Mouse (Mus musculus) R1 (cell line): Measurements from ENCODE around the gene Fth1.
"Not testable (repeated sequence)": the region's sequence is repeated elsewhere in the genome, so short reads cannot be mapped to it uniquely, and the experiment has no call there.

Experiments used
- DNase-seq: peaks from one replicate; pipeline ENCODE4 v3.0.0-alpha.2; 2018; ENCODE audit warnings: low read depth, low spot score

Gene Fth1

DNA sequence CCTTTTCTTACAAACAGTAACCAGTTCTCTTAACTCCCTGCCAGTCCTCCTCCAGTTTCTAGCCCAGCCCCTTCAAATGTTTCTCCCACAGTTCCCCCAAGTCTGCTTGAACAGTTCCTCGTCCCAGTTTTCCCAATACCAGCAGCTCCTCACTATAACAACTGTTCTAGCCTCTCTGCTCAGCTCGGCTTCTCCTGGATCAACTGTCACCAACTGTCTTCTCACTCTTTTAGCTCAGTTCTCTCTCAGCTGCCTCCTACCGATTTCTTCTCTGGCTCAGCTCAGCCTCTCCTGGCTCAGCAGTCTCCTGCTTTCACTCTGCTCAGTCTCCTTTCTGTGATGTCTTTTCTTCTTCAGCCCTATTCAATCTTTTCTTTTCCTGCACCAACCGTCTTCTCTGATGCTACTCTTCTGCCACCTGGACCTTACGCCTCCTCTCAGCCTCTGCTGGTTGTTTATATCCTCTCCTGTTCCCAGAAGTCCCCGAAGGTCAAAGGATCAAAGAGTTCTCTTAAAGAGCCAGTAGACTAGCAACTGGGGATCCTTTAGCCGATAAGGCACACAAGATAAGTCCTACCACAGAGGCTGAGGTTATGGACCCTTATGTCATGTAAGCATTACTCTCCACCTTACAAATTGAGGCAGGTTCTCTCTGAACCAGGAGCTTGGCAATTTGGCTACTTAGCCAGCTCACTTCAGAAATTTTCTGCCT is 16.0 kb upstream of the Fth1 start:
- no peak for DNase-seq

DNA sequence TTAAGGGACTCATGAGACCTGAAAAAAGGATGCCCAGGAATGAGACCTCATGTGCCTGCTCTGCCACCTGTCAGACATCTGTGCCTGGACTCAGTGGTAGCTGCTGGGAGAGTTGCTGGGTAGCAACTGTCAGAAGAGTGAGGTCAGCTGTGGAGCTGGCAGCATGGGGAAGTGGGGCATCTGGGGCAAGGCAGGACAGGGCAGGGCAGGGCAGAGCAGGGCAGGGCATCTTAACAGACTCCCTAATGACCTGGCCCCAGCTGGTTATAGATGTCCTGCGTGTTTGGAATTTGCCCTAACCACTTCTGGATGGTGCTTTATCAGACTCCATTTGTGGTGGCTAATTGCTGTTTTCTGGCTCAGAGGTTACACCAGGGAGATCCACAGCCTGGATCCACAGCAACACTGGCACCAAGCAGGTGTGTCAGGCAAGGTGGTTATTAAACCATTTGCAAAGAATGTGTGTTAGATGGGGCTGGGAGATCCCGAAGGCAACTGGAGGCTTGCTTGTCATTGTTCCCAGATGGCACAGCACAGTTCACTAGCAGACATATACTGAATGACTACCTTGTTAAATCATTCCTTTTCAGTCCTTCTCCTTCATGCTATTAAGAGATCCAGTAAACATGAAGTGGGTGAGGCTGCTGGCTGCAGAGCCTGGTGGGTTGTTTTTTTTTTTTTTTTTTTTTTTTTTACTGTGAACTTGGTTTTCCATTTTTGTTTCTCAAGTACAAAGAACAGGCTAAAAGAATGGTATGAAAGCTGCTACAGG is 14.1 kb upstream of the Fth1 start:
- DNase-seq, result no peak

DNA sequence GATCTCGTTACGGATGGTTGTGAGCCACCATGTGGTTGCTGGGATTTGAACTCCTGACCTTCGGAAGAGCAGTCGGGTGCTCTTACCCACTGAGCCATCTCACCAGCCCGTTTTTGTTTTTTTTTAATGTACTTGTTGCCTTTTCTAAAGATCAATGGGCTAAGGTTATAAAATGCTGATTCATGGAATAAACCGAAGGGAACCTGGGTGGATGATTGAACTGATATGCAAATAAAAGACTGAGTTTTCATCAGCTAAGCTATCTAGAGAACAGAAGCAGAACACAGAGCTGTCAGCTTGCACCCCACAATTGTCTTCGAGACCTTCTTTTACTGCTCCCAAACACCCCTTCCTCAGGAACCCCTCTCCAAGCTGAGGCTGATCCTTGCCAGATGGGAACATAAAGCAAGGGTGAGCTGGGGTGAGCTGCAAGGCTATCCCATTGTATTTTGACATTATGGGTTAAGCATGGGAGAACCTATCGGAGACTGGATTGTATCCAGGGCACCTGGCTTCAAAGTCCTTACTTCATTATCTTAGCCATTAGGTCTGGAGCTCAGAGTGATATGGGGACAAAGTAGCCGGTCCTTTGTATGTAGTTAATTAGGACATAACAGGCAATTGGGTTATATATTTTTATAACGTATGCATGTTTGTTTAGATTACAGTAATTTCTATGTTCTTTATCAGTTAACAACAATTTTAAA is 12.2 kb upstream of the Fth1 start:
- DNase-seq, result no peak

DNA sequence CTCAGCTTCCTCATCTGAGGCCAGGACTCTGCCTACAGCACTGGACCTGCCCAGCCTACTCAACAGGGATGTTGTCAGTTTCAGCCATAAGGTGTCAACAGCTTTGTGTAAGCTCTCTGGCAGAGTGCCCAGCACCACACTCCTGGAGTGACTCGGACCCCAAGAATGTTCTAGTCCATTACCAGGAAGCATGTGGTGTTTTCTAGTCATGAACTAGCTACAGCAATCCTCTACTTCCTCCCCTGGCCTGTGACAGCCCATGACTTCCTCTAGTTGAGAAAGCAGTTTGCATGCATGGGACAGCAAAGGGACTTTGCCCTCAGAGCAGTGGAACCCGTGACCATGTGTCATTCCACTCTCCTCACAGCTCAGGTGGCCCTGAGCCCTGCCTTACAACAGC is 5.5 kb upstream of the Fth1 start:
- not testable (repeated sequence) for DNase-seq

DNA sequence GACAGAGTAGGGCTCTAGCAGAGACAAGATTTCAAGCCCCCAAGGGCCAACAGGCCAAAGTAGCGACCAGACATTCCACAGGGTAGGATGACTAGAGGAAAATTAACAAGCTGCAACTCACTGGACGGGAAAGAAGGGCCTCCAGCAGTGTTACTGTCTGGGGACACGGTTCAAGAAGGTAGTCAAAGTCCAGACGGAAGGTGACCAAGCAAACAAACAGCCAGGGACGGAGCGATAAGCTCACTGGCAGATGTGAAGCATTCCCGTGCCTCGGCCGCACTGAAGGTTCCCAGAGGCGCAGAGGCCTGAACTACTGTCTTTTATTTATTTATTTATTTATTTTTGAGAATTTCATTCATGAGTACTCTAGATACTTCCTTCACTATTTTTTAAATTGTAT is 3.3 kb upstream of the Fth1 start:
- no peak for DNase-seq

DNA sequence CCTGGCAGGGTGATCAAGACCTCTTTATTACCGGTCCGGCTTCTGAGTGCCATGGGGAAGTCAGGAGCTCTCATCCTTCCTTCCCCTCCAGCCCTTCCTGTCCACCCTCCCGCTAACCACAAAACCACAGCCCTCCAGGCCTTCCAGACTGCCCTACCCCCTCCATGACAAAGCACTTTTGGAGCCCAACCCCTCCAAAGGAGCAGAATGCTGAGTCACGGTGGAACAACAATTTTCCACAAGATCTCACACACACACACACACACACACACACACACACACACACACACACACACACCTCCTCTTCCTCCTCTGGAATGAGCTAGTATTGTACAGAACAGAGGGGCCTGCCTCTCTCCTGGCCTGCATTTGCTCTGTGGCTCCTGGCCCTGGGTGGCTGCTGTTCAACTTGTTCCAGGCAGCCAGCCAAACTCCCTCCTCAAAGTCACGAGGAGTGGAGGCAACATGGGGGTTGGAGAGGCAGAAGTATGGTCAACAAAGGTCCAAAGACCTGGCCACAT is 1.9 kb upstream of the Fth1 start:
- peak; percentile 88 for DNase-seq

DNA sequence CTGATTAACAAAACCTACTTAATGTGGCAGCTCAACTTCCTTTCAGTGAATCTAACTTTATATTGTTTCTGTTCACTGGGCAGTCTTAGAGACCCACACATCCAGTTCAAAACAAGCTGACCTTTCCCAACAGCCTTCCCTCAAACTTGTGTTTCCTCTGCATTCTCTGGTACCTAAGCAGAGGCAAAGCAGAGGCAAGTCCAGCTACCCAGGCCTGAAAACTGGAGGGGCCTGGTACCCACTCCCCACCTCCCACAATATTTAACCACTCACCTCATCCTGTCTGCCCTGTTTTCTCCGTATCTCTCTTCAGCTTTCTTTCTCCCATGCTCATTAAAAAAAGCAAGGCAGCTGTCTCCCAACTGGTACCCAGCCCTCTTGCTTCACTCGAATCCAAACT is 1.2 kb upstream of the Fth1 start:
- no peak for DNase-seq

DNA sequence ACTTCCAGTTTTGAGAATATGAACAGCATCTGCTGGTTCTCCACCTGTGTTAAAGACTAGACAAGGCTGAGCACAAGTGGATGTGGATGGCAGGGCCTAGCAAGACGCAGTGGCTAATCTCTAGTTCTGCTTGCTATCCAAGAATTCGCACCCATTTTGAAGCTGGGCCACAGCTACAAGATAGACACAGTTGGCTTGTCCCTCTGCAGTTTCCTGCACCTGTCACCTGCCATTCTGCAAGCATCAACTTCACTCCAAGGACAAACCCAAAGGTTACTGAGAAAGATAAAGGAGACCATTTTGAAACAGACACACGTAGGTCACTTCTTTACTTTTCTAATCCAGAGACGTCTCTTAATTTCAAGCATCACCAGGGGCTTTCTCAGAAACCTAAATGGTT is 1.2 kb downstream of the Fth1 start:
- no peak for DNase-seq

DNA sequence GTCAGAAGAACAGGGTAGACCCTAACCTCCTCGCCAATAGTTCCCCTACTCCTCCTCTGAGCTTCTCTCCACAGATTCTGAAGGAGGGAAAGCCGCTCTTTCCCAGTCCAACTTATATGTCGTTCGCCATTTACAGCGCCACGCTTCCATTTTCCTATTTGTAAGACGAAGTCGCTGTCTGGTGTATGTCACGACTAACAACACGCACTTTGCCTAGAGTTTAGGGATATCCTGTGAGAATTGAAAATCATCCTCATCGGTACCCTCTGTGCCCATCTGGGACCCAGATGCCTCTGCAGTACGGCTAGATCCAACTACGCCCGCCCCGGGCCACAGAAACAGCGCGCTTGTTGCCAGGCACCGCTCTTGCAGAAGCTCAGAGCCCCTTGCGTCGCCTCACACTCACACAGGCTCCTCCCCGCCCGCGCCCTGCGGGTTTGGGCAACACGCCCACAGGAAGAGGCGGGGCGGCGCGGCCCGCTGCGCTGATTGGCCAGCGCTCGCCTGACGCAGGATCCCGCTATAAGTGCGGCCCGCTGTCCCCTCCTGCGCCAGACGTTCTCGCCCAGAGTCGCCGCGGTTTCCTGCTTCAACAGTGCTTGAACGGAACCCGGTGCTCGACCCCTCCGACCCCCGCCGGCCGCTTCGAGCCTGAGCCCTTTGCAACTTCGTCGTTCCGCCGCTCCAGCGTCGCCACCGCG is 1.9 kb downstream of the Fth1 start:
- peak; percentile 97 for DNase-seq

DNA sequence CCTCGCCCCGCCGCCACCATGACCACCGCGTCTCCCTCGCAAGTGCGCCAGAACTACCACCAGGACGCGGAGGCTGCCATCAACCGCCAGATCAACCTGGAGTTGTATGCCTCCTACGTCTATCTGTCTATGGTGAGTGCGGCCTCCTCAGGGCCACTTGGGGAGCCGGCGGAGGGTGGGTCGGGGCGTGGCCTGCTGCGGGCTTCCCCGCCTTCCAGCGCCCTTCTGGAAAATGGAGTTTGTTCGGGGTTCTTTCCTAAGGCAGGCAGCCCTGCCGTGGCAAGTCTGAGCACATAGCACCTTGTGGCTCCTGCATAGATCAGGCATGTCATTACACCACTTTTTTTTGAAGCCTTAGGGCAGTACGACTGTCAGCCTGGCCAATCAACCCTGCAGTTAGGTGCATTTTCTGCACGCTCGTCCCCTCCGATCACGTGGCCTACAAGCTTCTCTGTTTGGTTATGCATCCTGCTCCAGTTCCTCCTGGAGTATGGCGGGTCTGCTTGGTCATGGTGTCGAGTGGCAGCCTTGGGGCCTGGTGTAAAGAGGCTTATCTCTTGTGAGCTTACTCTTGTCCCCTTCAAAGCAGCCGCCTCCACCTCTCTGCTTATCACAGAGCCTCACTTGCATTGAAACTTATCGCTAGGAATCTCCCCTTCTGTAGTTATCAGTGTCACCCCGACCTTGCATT is 2.6 kb downstream of the Fth1 start:
- DNase-seq, result peak; percentile 78

DNA sequence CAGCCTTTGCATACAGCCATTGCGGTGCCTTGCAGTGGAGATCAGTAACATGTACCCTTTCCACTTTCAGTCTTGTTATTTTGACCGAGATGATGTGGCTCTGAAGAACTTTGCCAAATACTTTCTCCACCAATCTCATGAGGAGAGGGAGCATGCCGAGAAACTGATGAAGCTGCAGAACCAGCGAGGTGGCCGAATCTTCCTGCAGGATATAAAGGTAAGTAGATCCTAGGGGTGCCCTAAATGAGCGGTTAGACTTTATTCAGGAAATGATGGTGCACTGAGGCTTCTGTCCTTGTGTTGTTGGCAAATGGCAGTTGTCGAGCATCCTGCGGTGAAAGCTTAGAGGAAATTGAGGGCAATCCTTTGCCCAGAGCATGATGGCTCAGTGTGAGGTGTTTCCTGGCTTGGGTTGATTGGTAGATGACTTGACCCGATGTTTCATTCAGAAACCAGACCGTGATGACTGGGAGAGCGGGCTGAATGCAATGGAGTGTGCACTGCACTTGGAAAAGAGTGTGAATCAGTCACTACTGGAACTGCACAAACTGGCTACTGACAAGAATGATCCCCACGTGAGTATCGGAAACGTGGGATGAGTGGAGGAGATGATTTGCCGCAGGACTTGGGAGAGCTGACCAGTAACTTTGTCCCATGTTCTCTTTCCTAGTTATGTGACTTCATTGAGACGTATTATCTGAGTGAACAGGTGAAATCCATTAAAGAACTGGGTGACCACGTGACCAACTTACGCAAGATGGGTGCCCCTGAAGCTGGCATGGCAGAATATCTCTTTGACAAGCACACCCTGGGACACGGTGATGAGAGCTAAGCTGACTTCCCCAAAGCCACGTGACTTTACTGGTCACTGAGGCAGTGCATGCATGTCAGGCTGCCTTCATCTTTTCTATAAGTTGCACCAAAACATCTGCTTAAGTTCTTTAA is 4.0 kb downstream of the Fth1 start:
- no peak for DNase-seq

DNA sequence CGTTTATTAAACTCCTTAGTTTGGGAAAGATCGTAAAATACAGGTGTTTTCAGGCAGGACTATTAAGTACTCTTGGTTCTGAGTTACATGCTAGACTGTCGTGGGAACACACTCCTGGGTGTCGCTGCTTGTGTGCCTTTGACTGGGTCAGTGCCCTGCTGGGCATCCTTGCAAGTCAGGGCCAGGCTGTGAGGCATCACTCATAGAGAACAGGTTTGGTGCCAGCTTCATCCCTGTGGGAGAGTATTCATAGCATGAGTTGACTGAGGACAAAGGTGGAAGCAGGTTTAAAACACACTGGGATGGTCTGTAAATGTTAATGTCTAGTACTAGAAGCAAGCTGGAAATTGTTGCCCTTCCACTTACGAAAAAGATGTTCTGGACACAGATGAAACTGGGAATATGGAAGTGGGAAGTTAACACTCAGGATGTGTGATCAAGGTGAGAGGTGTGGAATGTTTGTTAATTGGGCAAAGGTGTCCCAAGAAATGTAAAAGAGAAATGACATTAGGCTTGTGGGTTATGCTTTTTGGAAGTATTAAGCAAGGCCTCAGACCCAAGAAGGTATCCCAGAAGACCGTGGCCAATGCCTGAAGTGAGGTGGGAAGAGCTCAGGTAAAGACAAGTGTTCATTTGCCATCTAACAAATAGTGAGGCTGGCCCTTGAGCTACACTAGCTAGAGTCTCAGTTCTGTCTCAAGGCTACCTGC is 4.9 kb downstream of the Fth1 start:
- no peak for DNase-seq

DNA sequence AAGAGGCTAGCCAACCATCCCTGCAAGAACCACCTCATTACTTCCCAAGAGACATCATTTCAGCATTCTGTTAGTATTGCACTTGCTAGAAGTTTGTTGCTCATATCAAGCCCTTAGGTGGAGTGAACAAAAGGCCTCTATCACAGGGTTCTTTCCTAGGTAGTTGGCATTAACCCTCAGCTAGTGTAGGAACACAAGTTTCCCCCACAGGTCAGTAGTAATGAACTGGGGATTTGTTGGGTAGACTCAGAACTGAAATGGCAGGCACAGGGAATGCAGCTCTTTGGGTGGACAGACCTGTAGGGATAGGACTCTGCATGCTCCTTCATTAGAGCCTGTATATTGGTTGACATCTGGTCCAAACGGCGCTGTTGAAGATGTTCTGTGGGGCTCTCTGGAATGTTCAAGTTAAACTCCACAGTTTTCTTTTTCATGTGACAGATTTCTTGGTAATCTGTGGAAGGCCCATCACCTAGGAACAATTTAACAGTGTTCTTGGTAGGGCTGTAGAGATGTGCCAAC is 5.6 kb downstream of the Fth1 start:
- no peak for DNase-seq

DNA sequence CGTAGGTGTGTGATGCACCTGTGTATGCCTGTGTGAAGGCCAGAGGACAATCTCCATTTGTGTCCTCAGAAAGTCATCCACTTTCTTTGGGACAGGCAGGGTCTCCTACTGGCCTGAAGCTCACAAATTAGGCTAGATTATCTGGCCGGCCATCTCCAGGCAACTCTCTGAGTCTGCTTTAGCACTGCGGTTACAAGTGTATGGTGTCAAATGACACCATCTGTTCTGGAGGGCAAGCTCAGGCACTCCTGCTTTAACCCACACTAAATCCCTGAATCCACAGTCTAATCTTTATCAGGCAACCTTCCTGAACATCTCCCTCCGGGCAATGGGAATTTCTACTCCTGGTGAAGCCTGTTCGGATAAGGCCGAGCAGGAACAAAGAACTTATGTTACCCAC is 6.8 kb downstream of the Fth1 start:
- DNase-seq, result no peak

DNA sequence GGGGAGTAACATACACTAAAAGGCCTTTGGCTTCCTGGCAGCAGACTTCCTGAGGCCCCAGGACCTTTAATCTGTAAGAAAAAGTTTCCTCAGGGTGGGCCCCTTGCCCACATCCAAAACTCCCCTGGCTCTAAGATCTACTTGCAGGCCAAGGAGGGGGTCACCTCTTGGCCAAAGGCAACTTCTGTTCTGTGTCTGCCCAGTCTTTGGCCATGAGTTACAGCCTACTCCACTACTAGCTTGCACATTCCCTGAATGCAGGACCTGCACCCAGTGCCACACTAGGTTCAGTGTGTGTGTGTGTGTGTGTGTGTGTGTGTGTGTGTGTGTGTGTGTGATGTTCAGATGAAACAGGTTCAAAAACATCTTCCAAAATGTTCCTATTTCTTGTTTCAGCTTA is 7.2 kb downstream of the Fth1 start:
- no peak for DNase-seq

DNA sequence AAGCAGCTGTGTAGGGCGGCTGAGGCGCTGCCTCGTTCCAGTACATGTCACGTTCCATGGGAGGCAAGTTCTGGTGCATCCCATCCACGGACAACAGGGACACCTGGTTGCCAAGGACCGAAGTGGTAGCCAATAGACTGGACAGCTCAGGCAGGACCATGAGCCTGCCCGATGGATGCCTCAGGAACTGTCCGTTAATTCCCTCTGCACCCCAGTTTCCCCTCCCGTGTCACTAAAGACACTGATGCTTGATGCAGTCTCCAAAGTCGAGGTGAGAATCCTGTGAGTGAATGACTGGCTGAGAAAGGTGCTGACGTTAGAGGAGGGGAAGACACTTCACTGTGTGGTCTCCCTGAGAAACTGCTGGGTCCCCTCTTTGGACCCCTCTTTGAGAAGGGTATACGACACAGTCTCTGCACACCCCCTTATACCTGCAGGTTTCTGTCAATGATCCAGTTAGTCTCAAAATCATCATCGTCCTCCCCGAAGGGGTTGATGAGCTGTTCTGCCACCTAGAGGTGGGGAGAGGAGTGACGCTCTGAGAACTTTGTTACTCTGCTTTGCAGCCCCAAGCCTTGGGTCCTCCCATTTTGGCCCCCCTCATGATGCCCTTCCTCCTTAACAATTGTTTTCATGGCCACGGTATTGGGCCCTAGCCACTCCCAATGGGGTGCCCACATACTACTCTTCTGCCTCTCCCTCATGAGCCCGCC is 8.9 kb downstream of the Fth1 start:
- peak; percentile 42 for DNase-seq

DNA sequence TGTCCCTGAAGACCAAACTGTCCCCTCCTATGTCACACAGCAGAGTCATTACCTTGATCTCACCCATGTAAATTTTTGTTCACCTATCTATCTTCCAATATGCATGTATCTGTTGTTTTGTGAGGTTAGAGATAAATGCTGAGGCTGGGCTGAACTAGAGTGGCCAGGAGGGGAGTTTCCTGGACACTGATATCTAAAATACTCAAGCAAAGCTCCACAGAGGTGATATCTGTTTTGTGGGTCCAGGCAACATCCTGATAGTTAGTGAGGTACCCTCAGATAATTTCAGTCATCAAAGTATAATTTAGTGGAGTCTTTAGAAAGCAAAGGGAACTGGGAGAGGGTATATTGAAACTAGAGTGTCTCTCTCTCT is 9.5 kb downstream of the Fth1 start:
- no peak for DNase-seq

DNA sequence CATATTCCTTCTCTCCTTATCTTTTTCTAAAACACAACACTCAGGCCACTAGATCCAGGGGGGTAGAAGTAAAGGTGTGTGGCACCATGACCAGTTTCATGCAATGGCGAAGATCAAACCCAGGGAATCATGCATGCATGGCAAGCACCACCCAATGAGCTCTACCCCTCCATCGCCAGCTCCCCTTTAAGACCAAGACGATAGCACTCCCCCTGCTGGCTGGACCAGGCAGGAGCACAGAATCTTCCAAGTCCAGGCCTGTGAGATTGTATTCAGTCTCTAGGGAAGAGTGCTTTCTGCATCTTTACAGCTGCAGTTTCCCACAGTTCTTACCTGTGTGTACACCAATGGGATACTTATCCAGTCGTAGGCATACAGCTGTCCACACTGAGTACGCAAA is 10.9 kb downstream of the Fth1 start:
- DNase-seq, result peak; percentile 84
